Mouse (Mus musculus) gastrocnemius, postnatal 25 days (tissue): Measurements from ENCODE around the gene Thumpd2. TPM values are rescaled to one million over a fixed set of nuclear protein-coding genes. Genes with fewer than 3 reads are reported as not detected.

ENCODE experiments used
- total RNA-seq, 2 experiments: library from RNA; stranded (reverse); gene quantifications; 1 replicate in 1 of 2; 2 replicates in 1 of 2; pipeline ENCODE4 v1.2.3; 2021

The Thumpd2 gene
- total RNA-seq, 2 experiments from 2014 or later: 2.9 to 3.4 TPM

Other genes starting within 250 kb of the Thumpd2 start
- gene Tmem178, start 120.5 kb downstream of the Thumpd2 start, total RNA-seq: under 1 TPM; 0.20 to 0.27 TPM